Mouse (Mus musculus) bone marrow, adult 2 months (tissue): ENCODE data around the gene Gorab.

ENCODE experiments used
- CTCF ChIP-seq: fragments of 200-500 bp; IDR thresholded peaks from 2 replicates; pipeline ENCODE4 v1.5.1; 2011; ENCODE audit warnings: low read length, control low read depth; ENCODE audit not compliant: control insufficient read depth, insufficient read depth
- POLR2A ChIP-seq: fragments of 200-500 bp; IDR thresholded peaks from 2 replicates; pipeline ENCODE4 v1.6.1; 2011; ENCODE audit warnings: low read depth, mild to moderate bottlenecking, control low read depth, low read length, borderline replicate concordance; ENCODE audit not compliant: control insufficient read depth

DNA sequence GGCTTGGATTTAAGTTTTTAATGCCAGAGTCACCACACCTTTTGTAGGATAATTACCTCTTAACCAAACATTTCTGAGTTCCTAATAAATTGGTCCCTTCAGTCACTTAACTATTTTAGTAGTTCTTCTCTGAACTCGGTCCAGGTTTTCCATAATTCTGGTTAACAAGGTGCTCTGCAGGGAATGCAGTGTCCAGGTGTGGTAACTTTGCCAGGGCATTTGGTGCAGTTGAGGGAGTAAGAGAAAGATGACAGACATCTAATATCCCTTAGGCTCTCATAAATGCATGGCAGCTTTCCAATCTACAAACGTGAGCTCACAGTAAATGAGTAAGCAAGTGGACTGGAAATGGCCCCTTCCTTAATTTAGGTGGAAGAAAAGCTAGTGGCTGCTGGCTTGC is 10.7 kb upstream of the Gorab start:
- TF ChIP-seq CTCF (no peak), POLR2A (no peak)
